Mouse (Mus musculus) ZHBTc4 (cell line): Measurements from ENCODE around the gene Itpa.

Experiments used
- DNase-seq: peaks from one replicate; pipeline ENCODE4 v3.0.0-alpha.2; 2011; ENCODE audit warnings: low read depth, low spot score

The Itpa gene

GRCm38 (mm10) chr2:130655660-130656339 is 11.6 kb upstream of the Itpa start:
- DNase-seq: no peak

GRCm38 (mm10) chr2:130656536-130656935 is 10.9 kb upstream of the Itpa start:
- DNase-seq: no peak

- no peak for DNase-seq
Observed at GRCm38 (mm10) chr2:130657541-130657940, 9.9 kb upstream of the Itpa start.

GRCm38 (mm10) chr2:130658530-130658929 is 8.9 kb upstream of the Itpa start:
- DNase-seq: no peak

GRCm38 (mm10) chr2:130663342-130663741 is 4.1 kb upstream of the Itpa start:
- no peak for DNase-seq

- DNase-seq: peak; percentile 99
Observed at GRCm38 (mm10) chr2:130664102-130664701, 3.2 kb upstream of the Itpa start, which contains the start of gene Ddrgk1. Gene Ddrgk1 (minus strand): TSS chr2:130664659.

GRCm38 (mm10) chr2:130677211-130677610 is 9.8 kb downstream of the Itpa start:
- no peak for DNase-seq

GRCm38 (mm10) chr2:130679154-130679553 is 11.7 kb downstream of the Itpa start:
- no peak for DNase-seq

GRCm38 (mm10) chr2:130679899-130680298 is 12.5 kb downstream of the Itpa start:
- no peak for DNase-seq

- DNase-seq: no peak
Observed at GRCm38 (mm10) chr2:130681531-130681930, 14.1 kb downstream of the Itpa start.

- DNase-seq: peak; percentile 50
Observed at GRCm38 (mm10) chr2:130685426-130685825, 18.0 kb downstream of the Itpa start.

GRCm38 (mm10) chr2:130689011-130689410 is 21.6 kb downstream of the Itpa start:
- DNase-seq: no peak

GRCm38 (mm10) chr2:130693563-130693962 is 26.2 kb downstream of the Itpa start:
- peak; percentile 26 for DNase-seq

GRCm38 (mm10) chr2:130696700-130697152 is 29.3 kb downstream of the Itpa start:
- peak; percentile 68 for DNase-seq

GRCm38 (mm10) chr2:130697153-130697810 is 29.9 kb downstream of the Itpa start, which contains the start of gene Slc4a11:
Gene Slc4a11 (minus strand): TSS chr2:130697519.
- DNase-seq: peak; percentile 96

- no peak for DNase-seq
Observed at GRCm38 (mm10) chr2:130697821-130698266, 30.4 kb downstream of the Itpa start.

GRCm38 (mm10) chr2:130704040-130705001 is 36.9 kb downstream of the Itpa start:
- DNase-seq: peak; percentile 26

- peak; percentile 34 for DNase-seq
Observed at GRCm38 (mm10) chr2:130705178-130705577, 37.8 kb downstream of the Itpa start.

GRCm38 (mm10) chr2:130706602-130707001 is 39.2 kb downstream of the Itpa start:
- DNase-seq: no peak

- no peak for DNase-seq
Observed at GRCm38 (mm10) chr2:130707057-130707456, 39.6 kb downstream of the Itpa start.

GRCm38 (mm10) chr2:130717951-130718350 is 50.5 kb downstream of the Itpa start:
- no peak for DNase-seq
